Mouse (Mus musculus): ENCODE measurements at regions not wholly inside any gene's neighbourhood (a gene's known extent, or its start where the extent isn't known, plus 50 kb on each side); places are given as distances from the start of the nearest gene placed in this dataset.
A peak's percentile ranks its signal among the peaks of the same experiment; 100 is the strongest.

- TF ChIP-seq NRF1 (IDR thresholded peaks at IDR 0.05; ENCODE audit: insufficient read depth, low read depth, low read length, poor library complexity, severe bottlenecking) (no peak), CTCF (IDR thresholded peaks at IDR 0.05 in 2 of 3, conservative IDR thresholded peaks at IDR 0.05 in 1 of 3; ENCODE audit: control insufficient read depth in 1 of 3, insufficient read depth in 1 of 3, low read depth in 2 of 3, low read length in 3 of 3, poor library complexity in 1 of 3, severe bottlenecking in 1 of 3) (no peak), POLR2A (IDR thresholded peaks at IDR 0.05; ENCODE audit: control insufficient read depth in 1 of 2, insufficient read depth in 1 of 2, low read depth in 1 of 2, low read length in 2 of 2, poor library complexity in 1 of 2) (no peak), TBP (IDR thresholded peaks at IDR 0.05; ENCODE audit: low read depth, low read length) (no peak), MYB (IDR thresholded peaks at IDR 0.05; ENCODE audit: low read depth, low read length) (no peak), GABPA (IDR thresholded peaks at IDR 0.05; ENCODE audit: low read depth, low read length) (no peak), USF1 (IDR thresholded peaks at IDR 0.05; ENCODE audit: low read depth, low read length) (no peak), TCF12 (IDR thresholded peaks at IDR 0.05; ENCODE audit: low read depth, low read length) (peak; percentile 38; the same call in 1 of the 2 replicates), CHD1 (IDR thresholded peaks at IDR 0.05; ENCODE audit: low read depth, low read length) (no peak), POLR2AphosphoS2 (IDR thresholded peaks at IDR 0.05; ENCODE audit: low read length) (no peak), RCOR1 (IDR thresholded peaks at IDR 0.05; ENCODE audit: low read depth, low read length) (no peak), ZNF384 (IDR thresholded peaks at IDR 0.05; ENCODE audit: low read depth, low read length) (peak; percentile 47; the same call in 1 of the 2 replicates), E2F4 (IDR thresholded peaks at IDR 0.05; ENCODE audit: borderline replicate concordance, low read depth, low read length) (no peak), EP300 (IDR thresholded peaks at IDR 0.05; ENCODE audit: low read depth in 1 of 2, low read length in 2 of 2) (peak in 1 of 2 experiments; percentile 48; a peak in 1 of 4 replicates)
Measured at GRCm38 (mm10) chrX:105236982-105237738, 117.0 kb downstream of the Magee1 start.
